Mouse (Mus musculus) stomach, embryonic 16.5 days (tissue): ENCODE data around the gene Frmpd2. TPM values are rescaled to one million over a fixed set of nuclear protein-coding genes. Genes with fewer than 3 reads are reported as not detected.
"Not testable (repeated sequence)": the region's sequence is repeated elsewhere in the genome, so short reads cannot be mapped to it uniquely, and the experiment has no call there.

Experiments
- ATAC-seq: fragments of 200-750 bp; cut with Nextera tagmentation; 2 replicates; pipeline ENCODE4 v1.8.0; 2017; ENCODE audit warnings: moderate number of reproducible peaks, moderate TSS enrichment; ENCODE audit not compliant: insufficient read depth, low FRiP score
- H3K27ac ChIP-seq: fragments of 300-500 bp; sonication (generic); 2 replicates; pipeline ENCODE4 v1.5.1; 2014; ENCODE audit warnings: low read length
- H3K27me3 ChIP-seq: fragments of 300-500 bp; sonication (generic); 2 replicates; pipeline ENCODE4 v1.6.1; 2014; ENCODE audit warnings: low read length, control low read depth, mixed read lengths; ENCODE audit not compliant: control insufficient read depth, insufficient read depth
- H3K36me3 ChIP-seq: fragments of 300-500 bp; sonication (generic); 2 replicates; pipeline ENCODE4 v1.6.1; 2014; ENCODE audit warnings: low read length; ENCODE audit not compliant: control insufficient read depth, insufficient read depth
- H3K4me1 ChIP-seq: fragments of 300-500 bp; sonication (generic); 2 replicates; pipeline ENCODE4 v1.6.1; 2014; ENCODE audit warnings: low read length, control low read depth, mixed read lengths; ENCODE audit not compliant: control insufficient read depth, insufficient read depth
- H3K4me2 ChIP-seq: fragments of 300-500 bp; sonication (generic); 2 replicates; pipeline ENCODE4 v1.6.1; 2014; ENCODE audit warnings: low read depth, low read length, mixed read lengths
- H3K4me3 ChIP-seq: fragments of 300-500 bp; sonication (generic); replicated peaks from 2 replicates; pipeline ENCODE4 v1.5.1; 2014; ENCODE audit warnings: mild to moderate bottlenecking, low read length
- H3K9ac ChIP-seq: fragments of 300-500 bp; sonication (generic); 2 replicates; pipeline ENCODE4 v1.6.1; 2014; ENCODE audit warnings: low read length
- H3K9me3 ChIP-seq: fragments of 300-500 bp; sonication (generic); replicated peaks from 2 replicates; pipeline ENCODE4 v1.6.1; 2016; ENCODE audit warnings: low read length, control low read depth; ENCODE audit not compliant: control insufficient read depth
- WGBS: fragments of 180-500 bp; shearing (Covaris S2); extraction: QIAGEN DNeasy Blood & Tissue Kit; methylation state at CpG from one replicate; pipeline ENCODE4 v1.1.7; 2014; 5-methylcytosine and 5-hydroxymethylcytosine counted together
- polyA plus RNA-seq: library from polyadenylated mRNA; unstranded; fragments of >200 nt; fragmentation: Nextera tagmentation; extraction: Ambion mirVana; gene quantifications from 2 replicates; pipeline ENCODE4 v1.2.1, GENCODE M21; 2015

Frmpd2 gene
- not detected in 2 replicates for polyA plus RNA-seq

GRCm38 (mm10) chr14:33471331-33471730, at the start of gene Frmpd2:
Gene Frmpd2 (plus strand): TSS chr14:33471696.
- no peaks in the 10 kb centered on the region for H3K9me3 ChIP-seq
- H3K4me3 ChIP-seq: no peak within 1 kb of the TSS
- H3K36me3 ChIP-seq: no peaks in the 10 kb centered on the region
- H3K27me3 ChIP-seq: no peaks in the 10 kb centered on the region
- no peaks in the 10 kb centered on the region for H3K4me1 ChIP-seq
- H3K4me2 ChIP-seq: no peak within 1 kb of the TSS
- 34% methylated on average over 3 of the region's 3 CpGs for WGBS
- H3K9ac ChIP-seq: no peak within 1 kb of the TSS
- no peak; the same call in 1 of the 2 replicates for ATAC-seq
- H3K27ac ChIP-seq: no peak within 1 kb of the TSS

GRCm38 (mm10) chr14:33423003-33423402, 48.5 kb upstream of the Frmpd2 start:
- no peak for ATAC-seq
- Histone ChIP-seq H3K4me2 (no peak overlapping the region), H3K9ac (no peak overlapping the region), H3K27ac (no peak overlapping the region), H3K9me3 (no peaks in the 10 kb centered on the region), H3K4me1 (0 out of 2 replicates have a peak, but pooled peaks cover 3% of the 10 kb centered on the region), H3K4me3 (no peak overlapping the region), H3K36me3 (no peaks in the 10 kb centered on the region), H3K27me3 (no peaks in the 10 kb centered on the region)
- 81% methylated on average over 1 of the region's 1 CpGs for WGBS

GRCm38 (mm10) chr14:33424124-33424523, 47.4 kb upstream of the Frmpd2 start:
- Histone ChIP-seq H3K36me3 (no peaks in the 10 kb centered on the region), H3K4me2 (no peak overlapping the region)

GRCm38 (mm10) chr14:33432485-33432884, 39.0 kb upstream of the Frmpd2 start:
- not testable (repeated sequence) for H3K36me3 ChIP-seq, H3K4me1 ChIP-seq, H3K4me2 ChIP-seq, H3K9ac ChIP-seq, H3K4me3 ChIP-seq, H3K27me3 ChIP-seq, H3K27ac ChIP-seq, ATAC-seq, H3K9me3 ChIP-seq
- WGBS: 90% methylated on average over 4 of the region's 4 CpGs

More at GRCm38 (mm10) chr14:33424124-33424523, 47.4 kb upstream of the Frmpd2 start:
- Histone ChIP-seq H3K27me3 (no peaks in the 10 kb centered on the region), H3K9ac (no peak overlapping the region), H3K27ac (no peak overlapping the region), H3K4me3 (no peak overlapping the region), H3K9me3 (no peaks in the 10 kb centered on the region), H3K4me1 (0 out of 2 replicates have a peak, but pooled peaks cover 3% of the 10 kb centered on the region)
- ATAC-seq: no peak

- no peak overlapping the region for H3K4me2 ChIP-seq
- WGBS: 67% methylated on average over 2 of the region's 2 CpGs
- peaks cover 6% of the 10 kb centered on the region for H3K4me1 ChIP-seq
- H3K36me3 ChIP-seq: no peaks in the 10 kb centered on the region
- ATAC-seq: no peak
- H3K27me3 ChIP-seq: no peaks in the 10 kb centered on the region
- H3K9me3 ChIP-seq: no peaks in the 10 kb centered on the region
- H3K27ac ChIP-seq: no peak overlapping the region
- H3K4me3 ChIP-seq: no peak overlapping the region
- no peak overlapping the region for H3K9ac ChIP-seq
Measured at GRCm38 (mm10) chr14:33443780-33444179, 27.7 kb upstream of the Frmpd2 start.

GRCm38 (mm10) chr14:33445962-33446361, 25.5 kb upstream of the Frmpd2 start:
- H3K27me3 ChIP-seq: no peaks in the 10 kb centered on the region
- no peak overlapping the region for H3K27ac ChIP-seq
- no peaks in the 10 kb centered on the region for H3K36me3 ChIP-seq
- H3K9me3 ChIP-seq: no peaks in the 10 kb centered on the region
- H3K9ac ChIP-seq: peak overlapping the region; percentile 94
- ATAC-seq: no peak
- peak overlapping the region; percentile 73 for H3K4me2 ChIP-seq
- WGBS: 32% methylated on average over 3 of the region's 3 CpGs
- H3K4me3 ChIP-seq: peak overlapping the region; percentile 91
- H3K4me1 ChIP-seq: peaks cover 6% of the 10 kb centered on the region

- WGBS: under 1% methylated on average over 54 of the region's 72 CpGs
- ATAC-seq: peak; percentile 65
- no peaks in the 10 kb centered on the region for H3K36me3 ChIP-seq
- peak overlapping the region; percentile 94 for H3K9ac ChIP-seq
- peak overlapping the region; percentile 91 for H3K4me3 ChIP-seq
- H3K27me3 ChIP-seq: no peaks in the 10 kb centered on the region
- peak overlapping the region; percentile 73 for H3K4me2 ChIP-seq
- peak overlapping the region; percentile 92 for H3K27ac ChIP-seq
- peaks cover 6% of the 10 kb centered on the region for H3K4me1 ChIP-seq
- H3K9me3 ChIP-seq: no peaks in the 10 kb centered on the region
Measured at GRCm38 (mm10) chr14:33446561-33447023, 24.9 kb upstream of the Frmpd2 start.

- H3K4me3 ChIP-seq: peak within 1 kb of the TSS; percentile 91
- H3K9me3 ChIP-seq: no peaks in the 10 kb centered on the region
- peak; percentile 99 for ATAC-seq
- H3K4me2 ChIP-seq: peak within 1 kb of the TSS; percentile 73
- peak within 1 kb of the TSS; percentile 92 for H3K27ac ChIP-seq
- H3K9ac ChIP-seq: peak within 1 kb of the TSS; percentile 94
- WGBS: under 1% methylated on average over 66 of the region's 70 CpGs
- no peaks in the 10 kb centered on the region for H3K27me3 ChIP-seq
- peaks cover 6% of the 10 kb centered on the region for H3K4me1 ChIP-seq
- H3K36me3 ChIP-seq: no peaks in the 10 kb centered on the region
Measured at GRCm38 (mm10) chr14:33447027-33447569, 24.4 kb upstream of the Frmpd2 start, which contains the start of gene Mapk8. Gene Mapk8 (minus strand): TSS chr14:33447158.

- Histone ChIP-seq H3K9me3 (no peaks in the 10 kb centered on the region), H3K27me3 (no peaks in the 10 kb centered on the region), H3K36me3 (no peaks in the 10 kb centered on the region), H3K4me3 (no peak overlapping the region), H3K4me1 (peaks cover 6% of the 10 kb centered on the region), H3K9ac (no peak overlapping the region), H3K27ac (no peak overlapping the region), H3K4me2 (no peak overlapping the region)
- ATAC-seq: no peak
- WGBS: 73% methylated on average over 4 of the region's 4 CpGs
Measured at GRCm38 (mm10) chr14:33448276-33448675, 23.2 kb upstream of the Frmpd2 start.
